Mouse (Mus musculus) bone marrow macrophage, adult 2 months (primary cell): ENCODE measurements around the gene Cyb561a3.

Source experiments
- CTCF ChIP-seq: IDR thresholded peaks from 2 replicates; pipeline ENCODE4 v1.5.1; 2012; ENCODE audit warnings: low read depth, mild to moderate bottlenecking, low read length, moderate library complexity
- POLR2A ChIP-seq: IDR thresholded peaks from 2 replicates; pipeline ENCODE4 v1.6.1; 2012; ENCODE audit warnings: mild to moderate bottlenecking, low read depth, low read length, borderline replicate concordance

- TF ChIP-seq CTCF (no peak), POLR2A (no peak)
These were observed 57.3 kb downstream of the Cyb561a3 start, which contains the start of gene Vwce for GRCm38 (mm10) chr19:10634106-10634871.
